Mouse (Mus musculus) stomach, postnatal 0 days (tissue): Measurements from ENCODE around the gene Tcirg1. TPM values are rescaled to one million over a fixed set of nuclear protein-coding genes. Genes with fewer than 3 reads are reported as not detected.

Source experiments
- ATAC-seq: fragments of 200-750 bp; cut with Nextera tagmentation; 2 replicates; pipeline ENCODE4 v1.8.0; 2017; ENCODE audit not compliant: low FRiP score, low TSS enrichment
- DNase-seq: peaks from one replicate; pipeline ENCODE4 v3.0.0-alpha.2; 2016; ENCODE audit warnings: low spot score
- H3K27ac ChIP-seq: fragments of 300-500 bp; sonication (generic); replicated peaks from 2 replicates; pipeline ENCODE4 v1.5.1; 2014; ENCODE audit warnings: mild to moderate bottlenecking, control low read depth
- H3K27me3 ChIP-seq: fragments of 300-500 bp; sonication (generic); 2 replicates; pipeline ENCODE4 v1.6.1; 2014; ENCODE audit warnings: low read length; ENCODE audit not compliant: control insufficient read depth, insufficient read depth
- H3K36me3 ChIP-seq: fragments of 300-500 bp; sonication (generic); 2 replicates; pipeline ENCODE4 v1.6.1; 2014; ENCODE audit warnings: low read length, mixed read lengths; ENCODE audit not compliant: control insufficient read depth, insufficient read depth
- H3K4me1 ChIP-seq: fragments of 300-500 bp; sonication (generic); replicated peaks from 2 replicates; pipeline ENCODE4 v1.6.1; 2014; ENCODE audit warnings: antibody characterized with exemption; ENCODE audit not compliant: control insufficient read depth, insufficient read depth
- H3K4me2 ChIP-seq: fragments of 300-500 bp; sonication (generic); replicated peaks from 2 replicates; pipeline ENCODE4 v1.6.1; 2014; ENCODE audit warnings: low read depth, mild to moderate bottlenecking, control low read depth, moderate library complexity
- H3K4me3 ChIP-seq: fragments of 300-500 bp; sonication (generic); 2 replicates; pipeline ENCODE4 v1.5.1; 2014; ENCODE audit warnings: low read depth, low read length, control low read depth
- H3K9ac ChIP-seq: fragments of 300-500 bp; sonication (generic); 2 replicates; pipeline ENCODE4 v1.6.1; 2014; ENCODE audit warnings: mild to moderate bottlenecking, low read length, control low read depth, mixed read lengths
- H3K9me3 ChIP-seq: fragments of 300-500 bp; sonication (generic); 2 replicates; pipeline ENCODE4 v1.6.1; 2016; ENCODE audit warnings: low read length; ENCODE audit not compliant: control insufficient read depth
- CTCF ChIP-seq: IDR thresholded peaks from 2 replicates; pipeline ENCODE4 v1.5.1; 2016; ENCODE audit warnings: antibody characterized with exemption, low read depth, mild to moderate bottlenecking, moderate library complexity
- EP300 ChIP-seq: optimal IDR thresholded peaks from 2 replicates; pipeline ENCODE3; 2016; ENCODE audit warnings: antibody characterized with exemption
- WGBS: fragments of 180-500 bp; shearing (Covaris S2); extraction: QIAGEN DNeasy Blood & Tissue Kit; methylation state at CpG from one replicate; pipeline ENCODE4 v1.1.7; 2014; 5-methylcytosine and 5-hydroxymethylcytosine counted together
- polyA plus RNA-seq: library from polyadenylated mRNA; unstranded; fragments of >200 nt; fragmentation: Nextera tagmentation; extraction: Ambion mirVana; gene quantifications from 2 replicates; pipeline ENCODE4 v1.2.1, GENCODE M21; 2015

Gene Tcirg1
- polyA plus RNA-seq, 1 experiment from 2014 or later: 17.4 TPM

DNA sequence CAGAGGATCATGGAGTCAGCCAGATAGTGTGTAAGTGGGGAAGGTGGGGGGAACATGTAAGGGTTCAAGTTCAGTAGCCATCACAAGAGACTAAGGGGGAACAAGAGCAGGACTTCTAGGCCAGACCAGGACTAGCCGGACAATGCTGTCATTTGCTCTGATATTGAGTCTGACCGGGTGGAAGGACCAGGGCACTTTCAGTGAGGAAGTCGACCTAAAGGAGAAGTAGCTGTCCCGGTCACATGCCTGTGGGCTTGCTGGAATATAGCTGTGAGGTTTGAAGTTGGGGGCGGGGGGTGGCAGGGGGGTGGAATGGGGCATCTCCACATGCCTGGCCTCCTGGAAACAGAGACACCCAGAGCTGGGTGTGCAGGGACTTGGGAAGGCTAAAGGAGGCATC lies 7.6 kb upstream of the Tcirg1 start:
- H3K4me2 ChIP-seq: no peak overlapping the region
- H3K9ac ChIP-seq: no peak overlapping the region
- H3K27me3 ChIP-seq: no peaks in the 10 kb centered on the region
- H3K27ac ChIP-seq: no peak overlapping the region
- H3K36me3 ChIP-seq: peaks cover 4% of the 10 kb centered on the region
- peaks cover 3% of the 10 kb centered on the region; the same call in 1 of the 2 replicates for H3K4me1 ChIP-seq
- no peak for ATAC-seq
- TF ChIP-seq CTCF (no peak), EP300 (no peak)
- no peak overlapping the region for H3K4me3 ChIP-seq
- no peak for DNase-seq
- no peaks in the 10 kb centered on the region for H3K9me3 ChIP-seq
- WGBS: 91% methylated on average over 5 of the region's 5 CpGs

DNA sequence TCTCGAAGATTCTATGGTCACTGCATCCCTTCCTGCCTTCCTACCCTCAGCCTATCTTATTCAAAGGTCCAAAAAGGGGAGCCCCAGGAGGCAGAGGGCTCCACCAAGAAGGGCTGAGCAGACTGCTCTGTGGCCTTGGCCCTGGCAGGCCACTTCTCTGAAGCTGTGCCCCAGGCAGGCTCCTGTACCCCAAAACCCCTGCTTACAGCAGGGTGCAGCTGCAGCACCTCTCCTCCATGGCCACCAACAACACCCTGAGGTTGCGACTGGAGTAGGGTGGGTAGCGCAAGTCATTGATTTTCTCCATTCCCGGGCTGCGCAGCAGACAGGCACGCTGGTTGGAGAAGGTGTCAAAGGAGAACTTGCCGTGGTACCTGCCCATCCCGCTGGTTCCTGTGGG lies 6.8 kb upstream of the Tcirg1 start:
- TF ChIP-seq CTCF: no peak
- no peak for TF ChIP-seq EP300
- WGBS: 82% methylated on average over 8 of the region's 8 CpGs
- no peak overlapping the region; the same call in 1 of the 2 replicates for H3K27ac ChIP-seq

DNA sequence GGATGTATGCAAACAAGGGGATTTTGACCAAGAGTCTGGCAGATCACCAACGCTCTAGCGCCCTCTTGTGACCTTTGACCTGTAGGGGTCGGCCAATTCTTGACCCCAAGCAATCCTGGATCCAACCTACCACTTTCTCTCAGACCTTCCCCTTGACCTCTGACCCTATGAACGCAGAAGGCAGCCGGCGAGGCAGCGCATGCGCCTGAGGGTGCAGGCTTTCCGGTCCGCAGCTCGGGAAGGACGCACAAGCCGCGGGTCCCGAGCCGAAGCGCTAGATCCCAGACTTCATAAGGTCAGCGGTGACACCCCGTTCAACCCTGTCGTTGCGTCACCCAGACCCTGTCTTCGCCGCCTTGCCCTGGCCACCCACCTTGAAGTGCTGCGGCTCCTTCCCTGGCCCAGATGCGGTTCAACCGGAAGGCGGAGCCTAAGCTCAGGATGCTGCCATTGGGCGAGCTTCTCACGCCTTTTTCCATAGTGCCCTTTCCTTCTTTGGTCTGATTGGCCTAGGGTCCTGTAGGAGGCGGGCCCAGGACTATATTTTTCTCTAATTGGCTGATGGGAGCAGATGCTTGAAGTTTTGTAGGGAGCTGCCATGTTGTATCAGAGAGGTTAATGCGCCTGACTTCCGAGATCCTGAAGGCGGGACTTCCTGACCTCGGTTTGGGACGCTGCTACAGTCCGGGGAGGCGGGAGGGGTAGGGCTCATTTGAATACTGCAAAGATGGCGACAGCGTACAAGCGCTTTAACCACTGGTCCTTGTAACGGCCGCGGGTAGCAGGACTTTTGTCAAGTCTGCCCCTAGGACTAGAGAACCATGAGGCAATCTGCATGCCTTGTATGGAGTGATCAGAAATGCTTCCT lies 5.6 kb upstream of the Tcirg1 start, which contains the start of gene Ndufs8:
Ndufs8 (minus strand) TSS at position 438 of the 868 bp plus-strand sequence.
- peak within 1 kb of the TSS; percentile 70 for H3K4me3 ChIP-seq
- peak within 1 kb of the TSS; percentile 85 for H3K27ac ChIP-seq
- no peak for TF ChIP-seq EP300
- peak; percentile 40; the same call in 1 of the 2 replicates for TF ChIP-seq CTCF
- under 1% methylated on average over 41 of the region's 43 CpGs for WGBS
- peak within 1 kb of the TSS; percentile 64 for H3K9ac ChIP-seq
- H3K4me2 ChIP-seq: peak within 1 kb of the TSS; percentile 72
- ATAC-seq: peak; percentile 97
- H3K9me3 ChIP-seq: no peaks in the 10 kb centered on the region
- peaks cover 5% of the 10 kb centered on the region for H3K4me1 ChIP-seq
- H3K36me3 ChIP-seq: peaks cover 14% of the 10 kb centered on the region
- no peaks in the 10 kb centered on the region for H3K27me3 ChIP-seq
- peak; percentile 93 for DNase-seq

More for the DNA sequence above, 6.8 kb upstream of the Tcirg1 start:
- Histone ChIP-seq H3K9ac (no peak overlapping the region), H3K4me1 (peaks cover 3% of the 10 kb centered on the region; the same call in 1 of the 2 replicates), H3K36me3 (peaks cover 12% of the 10 kb centered on the region), H3K4me2 (peak overlapping the region; percentile 65), H3K4me3 (peak overlapping the region; percentile 70), H3K27me3 (no peaks in the 10 kb centered on the region), H3K9me3 (no peaks in the 10 kb centered on the region)
- DNase-seq (no peak), ATAC-seq (no peak)

DNA sequence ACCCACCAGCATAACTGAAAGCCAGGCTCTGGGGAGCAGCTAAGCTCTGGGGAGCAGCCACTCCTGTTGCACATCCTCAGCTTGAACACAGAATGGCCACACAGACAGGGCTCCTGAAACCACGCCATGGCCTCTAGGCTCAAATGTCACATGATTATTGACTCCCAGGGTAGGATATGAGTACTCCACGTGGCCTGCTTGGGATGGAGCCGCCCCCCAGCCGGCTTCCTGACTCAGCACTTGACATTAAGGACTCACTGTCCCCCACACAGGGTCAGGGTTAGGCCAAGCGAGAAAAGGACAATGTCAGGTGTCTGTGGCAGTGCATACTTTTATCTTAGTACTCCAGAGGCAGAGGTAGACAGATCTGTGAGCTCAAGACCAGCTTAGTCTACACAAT lies 3.3 kb upstream of the Tcirg1 start:
- no peak for ATAC-seq
- Histone ChIP-seq H3K27me3 (no peaks in the 10 kb centered on the region), H3K9me3 (no peaks in the 10 kb centered on the region), H3K36me3 (peaks cover 14% of the 10 kb centered on the region), H3K4me3 (no peak overlapping the region), H3K9ac (no peak overlapping the region), H3K4me2 (no peak overlapping the region), H3K27ac (no peak overlapping the region), H3K4me1 (peaks cover 15% of the 10 kb centered on the region)
- TF ChIP-seq CTCF: no peak
- TF ChIP-seq EP300: no peak
- 79% methylated on average over 5 of the region's 5 CpGs for WGBS
- DNase-seq: no peak

DNA sequence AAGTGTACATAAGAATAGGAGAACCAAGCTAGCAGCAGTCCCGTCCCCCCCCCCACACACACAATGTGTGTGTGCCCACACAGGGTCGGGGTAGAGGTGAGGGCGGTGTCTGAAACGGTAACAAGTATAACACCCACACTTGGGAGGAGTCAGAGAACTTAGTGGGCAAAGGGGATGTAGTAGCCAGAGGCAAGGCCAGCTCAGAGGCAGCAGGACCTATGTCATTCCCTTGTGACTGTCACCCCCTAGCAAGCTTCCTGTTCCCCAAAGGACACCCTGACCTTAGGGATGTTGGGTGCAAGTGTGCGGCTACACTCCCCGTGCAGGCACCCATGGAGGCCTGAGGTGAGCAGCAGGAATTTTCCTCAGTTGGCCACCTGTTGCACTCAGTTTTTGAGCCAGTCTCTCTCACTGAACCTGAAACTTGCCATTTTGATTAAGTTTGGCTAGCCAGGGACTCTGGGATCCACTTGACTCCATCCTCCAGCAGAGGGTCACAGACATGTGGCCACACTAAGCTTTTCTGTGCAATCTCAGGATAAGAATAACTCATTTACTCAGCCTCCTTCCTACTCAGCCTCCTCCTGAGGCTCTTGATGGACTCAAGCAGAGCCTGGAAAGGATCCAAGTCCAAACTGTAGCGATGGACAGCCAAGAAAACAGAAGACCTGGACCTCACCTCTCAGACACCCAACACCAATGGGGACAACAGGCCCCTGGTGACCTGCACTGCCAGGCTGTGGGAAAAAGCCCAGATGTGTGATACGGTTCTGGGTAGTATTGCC lies 1.1 kb upstream of the Tcirg1 start:
- peak overlapping the region; percentile 81 for H3K4me2 ChIP-seq
- no peaks in the 10 kb centered on the region for H3K27me3 ChIP-seq
- H3K4me1 ChIP-seq: peaks cover 14% of the 10 kb centered on the region; the same call in 1 of the 2 replicates
- no peak for TF ChIP-seq CTCF
- no peak for TF ChIP-seq EP300
- H3K9ac ChIP-seq: 0 out of 2 replicates have a peak overlapping the region, but pooled peaks have one; percentile 74
- no peaks in the 10 kb centered on the region for H3K9me3 ChIP-seq
- no peak for ATAC-seq
- peaks cover 18% of the 10 kb centered on the region for H3K36me3 ChIP-seq
- no peak overlapping the region; the same call in 1 of the 2 replicates for H3K4me3 ChIP-seq
- WGBS: 68% methylated on average over 8 of the region's 8 CpGs
- no peak for DNase-seq
- peak overlapping the region; percentile 65; the same call in 1 of the 2 replicates for H3K27ac ChIP-seq
